Mouse (Mus musculus) CH12.LX (cell line): ENCODE results near the gene Fam135a. TPM values are rescaled to one million over a fixed set of nuclear protein-coding genes. Genes with fewer than 3 reads are reported as not detected.

Experiments
- DNase-seq: peaks from one replicate; pipeline ENCODE4 v3.0.0-alpha.2; 2013; ENCODE audit errors: extremely low read depth
- H3K27ac ChIP-seq: 2 replicates; pipeline ENCODE4 v1.5.1; 2012; ENCODE audit warnings: low read depth, mild to moderate bottlenecking, control low read depth, moderate library complexity; ENCODE audit not compliant: insufficient read depth
- H3K27me3 ChIP-seq: replicated peaks from 2 replicates; pipeline ENCODE3; 2012; ENCODE audit warnings: inconsistent platforms
- H3K36me3 ChIP-seq, 2 experiments: replicated peaks in 1 of 2; 2 replicates each; pipeline versions ENCODE3 to v1.6.1; 2012; ENCODE audit warnings: inconsistent platforms in 1 of 2, low read length in 1 of 2, mild to moderate bottlenecking in 1 of 2, mixed read lengths in 1 of 2, moderate library complexity in 1 of 2; ENCODE audit not compliant: control insufficient read depth in 1 of 2, insufficient read depth in 1 of 2
- H3K4me1 ChIP-seq, 2 experiments: 2 replicates each; pipeline ENCODE4 v1.6.1; 2012; ENCODE audit warnings: inconsistent platforms in 1 of 2, moderate library complexity in 1 of 2; ENCODE audit not compliant: insufficient read depth in 2 of 2, control insufficient read depth in 1 of 2
- H3K4me2 ChIP-seq: 2 replicates; pipeline ENCODE4 v1.6.1; 2012; ENCODE audit warnings: low read depth, mild to moderate bottlenecking, control low read depth; ENCODE audit not compliant: poor library complexity, insufficient read depth, severe bottlenecking
- H3K4me3 ChIP-seq, 3 experiments: fragments of 150-350 bp in 1 of 3; sonication (generic) in 1 of 3; replicated peaks in 1 of 3; 2 replicates each; pipeline versions ENCODE3 to v1.5.1; 2011 to 2012; ENCODE audit warnings: low read depth in 2 of 3, low read length in 2 of 3, mild to moderate bottlenecking in 2 of 3, moderate library complexity in 2 of 3, control low read depth in 1 of 3, improper control_type of control experiment in 1 of 3, inconsistent platforms in 1 of 3, mixed read lengths in 1 of 3; ENCODE audit not compliant: poor library complexity in 1 of 3
- H3K79me2 ChIP-seq: replicated peaks from 2 replicates; pipeline ENCODE4 v1.6.1; 2012; ENCODE audit warnings: mild to moderate bottlenecking, moderate library complexity; ENCODE audit not compliant: control insufficient read depth, poor library complexity, insufficient read depth, severe bottlenecking; ENCODE audit errors: extremely low read depth
- H3K9ac ChIP-seq: 2 replicates; pipeline ENCODE4 v1.6.1; 2012; ENCODE audit warnings: low read depth, mild to moderate bottlenecking, control low read depth, moderate library complexity; ENCODE audit not compliant: insufficient read depth
- H3K9me3 ChIP-seq: replicated peaks from 2 replicates; pipeline ENCODE3; 2012; ENCODE audit warnings: low read length, inconsistent platforms, mixed read lengths
- CHD1 ChIP-seq: IDR thresholded peaks from 2 replicates; pipeline ENCODE4 v1.6.1; 2012; ENCODE audit warnings: low read depth, low read length, improper control_type of control experiment, inconsistent platforms
- CHD2 ChIP-seq: IDR thresholded peaks from 2 replicates; pipeline ENCODE4 v1.6.1; 2011; ENCODE audit warnings: low read length, improper control_type of control experiment
- CTCF ChIP-seq, 2 experiments: IDR thresholded peaks in 1 of 2; conservative IDR thresholded peaks in 1 of 2; 2 replicates each; pipeline ENCODE4 v1.5.1; 2011 to 2012; ENCODE audit warnings: low read depth in 2 of 2, low read length in 2 of 2, improper control_type of control experiment in 1 of 2, inconsistent platforms in 1 of 2, mild to moderate bottlenecking in 1 of 2, moderate library complexity in 1 of 2
- E2F4 ChIP-seq: IDR thresholded peaks from 2 replicates; pipeline ENCODE4 v1.6.1; 2011; ENCODE audit warnings: low read depth, low read length, improper control_type of control experiment; ENCODE audit not compliant: insufficient replicate concordance
- ELF1 ChIP-seq: IDR thresholded peaks from 2 replicates; pipeline ENCODE4 v1.6.1; 2014; ENCODE audit warnings: low read depth, mild to moderate bottlenecking, inconsistent platforms, low read length, improper control_type of control experiment
- EP300 ChIP-seq: IDR thresholded peaks from 2 replicates; pipeline ENCODE4 v1.6.1; 2011; ENCODE audit warnings: low read length, improper control_type of control experiment
- HCFC1 ChIP-seq: IDR thresholded peaks from 2 replicates; pipeline ENCODE4 v1.6.1; 2012; ENCODE audit warnings: low read depth, mild to moderate bottlenecking, inconsistent platforms, low read length, improper control_type of control experiment
- PAX5 ChIP-seq: IDR thresholded peaks from 2 replicates; pipeline ENCODE4 v1.6.1; 2012; ENCODE audit warnings: low read length, inconsistent platforms, mixed read lengths
- RAD21 ChIP-seq: IDR thresholded peaks from 2 replicates; pipeline ENCODE4 v1.6.1; 2011; ENCODE audit warnings: low read depth, mild to moderate bottlenecking, low read length, improper control_type of control experiment, moderate library complexity
- SIN3A ChIP-seq: IDR thresholded peaks from 2 replicates; pipeline ENCODE4 v1.6.1; 2012; ENCODE audit warnings: low read length, improper control_type of control experiment, inconsistent platforms
- SMC3 ChIP-seq: IDR thresholded peaks from 2 replicates; pipeline ENCODE4 v1.6.1; 2011; ENCODE audit warnings: low read depth, low read length, improper control_type of control experiment
- UBTF ChIP-seq: IDR thresholded peaks from 2 replicates; pipeline ENCODE4 v1.6.1; 2012; ENCODE audit warnings: low read depth, mild to moderate bottlenecking, inconsistent platforms, low read length, improper control_type of control experiment, moderate library complexity
- ZC3H11A ChIP-seq: IDR thresholded peaks from 2 replicates; pipeline ENCODE4 v1.6.1; 2012; ENCODE audit warnings: low read depth, mild to moderate bottlenecking, inconsistent platforms, low read length, improper control_type of control experiment
- ZKSCAN1 ChIP-seq: IDR thresholded peaks from 2 replicates; pipeline ENCODE4 v1.6.1; 2012; ENCODE audit warnings: low read depth, inconsistent platforms, low read length, improper control_type of control experiment, borderline replicate concordance
- ZNF384 ChIP-seq: IDR thresholded peaks from 2 replicates; pipeline ENCODE4 v1.6.1; 2012; ENCODE audit warnings: low read depth, low read length, improper control_type of control experiment, inconsistent platforms
- dilution Hi-C: fragments of 300-500 bp; cut with MboI; formaldehyde crosslinking; loops from 2 replicates; pipeline ENCODE4 v1.14.3; 2020; ENCODE audit warnings: low sequenced_read_pairs; ENCODE audit not compliant: extremely low pct_unique_long_range_greater_than_20kb, extremely low pct_ligation_motif_present
- in situ Hi-C: fragments of 300-500 bp; cut with MboI; formaldehyde crosslinking; loops from 3 replicates; pipeline ENCODE4 v1.14.3; 2019; ENCODE audit warnings: low sequenced_read_pairs, low pct_ligation_motif_present, low pct_unique_long_range_greater_than_20kb, mixed read lengths
- polyA plus RNA-seq: library from polyadenylated mRNA; unstranded; fragments of >175 nt; gene quantifications from 2 replicates; pipeline ENCODE4 v1.2.1, GENCODE M21; 2012; ENCODE audit warnings: low read depth; ENCODE audit not compliant: insufficient read length
- total RNA-seq, 2 experiments: library from RNA; depleted of rRNA; stranded (reverse); fragments of 300-350 nt in 1 of 2; fragments of >200 nt in 1 of 2; gene quantifications; 2 replicates each; pipeline ENCODE4 v1.2.3; 2012 to 2014

Fam135a gene
- total and polyA plus RNA-seq, 3 experiments, result 1.5 to 2.1 (median 2.0) TPM

- no peak overlapping the region for H3K4me3 ChIP-seq
- no peaks in the 10 kb centered on the region for H3K27me3 ChIP-seq
- no peak for DNase-seq
- peaks cover 0 to 2% of the 10 kb centered on the region in 2 experiments; a peak in 1 of 4 replicates for H3K4me1 ChIP-seq
- H3K9ac ChIP-seq, result no peak overlapping the region
- H3K9me3 ChIP-seq, result no peaks in the 10 kb centered on the region
- H3K4me2 ChIP-seq, result no peak overlapping the region
- H3K27ac ChIP-seq, result no peak overlapping the region
- no peaks in the 10 kb centered on the region for H3K36me3 ChIP-seq
- in situ Hi-C loops (loop anchor here (25.0 kb wide), 1 partner anchor 103 kb away; no protein-coding TSS in a partner anchor), dilution Hi-C loops (no loop called here)
- no peaks in the 10 kb centered on the region for H3K79me2 ChIP-seq
- TF ChIP-seq E2F4 (no peak), ZKSCAN1 (no peak), SIN3A (no peak), UBTF (no peak), ZNF384 (no peak), CHD1 (no peak), CHD2 (no peak), PAX5 (no peak), HCFC1 (no peak), EP300 (no peak)
Observed at GRCm38 (mm10) chr1:24140555-24140954, 40.4 kb upstream of the Fam135a start.

- TF ChIP-seq RAD21 (peak; percentile 80), SMC3 (peak; percentile 80), CTCF (conservative IDR thresholded peaks at IDR 0.05 in 1 of 2, IDR thresholded peaks at IDR 0.05 in 1 of 2; ENCODE audit: low read depth in 2 of 2, low read length in 2 of 2) (peak; percentile 93 to 99), ZC3H11A (peak; percentile 8; the same call in 1 of the 2 replicates), ELF1 (no peak)
- Histone ChIP-seq H3K4me1 (peaks cover 2 to 3% of the 10 kb centered on the region in 2 experiments; a peak in 1 of 4 replicates), H3K4me2 (peak overlapping the region; percentile 7), H3K9ac (peak overlapping the region; percentile 34; the same call in 1 of the 2 replicates), H3K27me3 (no peaks in the 10 kb centered on the region), H3K9me3 (no peaks in the 10 kb centered on the region), H3K27ac (no peak overlapping the region), H3K4me3 (no peak overlapping the region), H3K79me2 (no peaks in the 10 kb centered on the region), H3K36me3 (no peaks in the 10 kb centered on the region)
- in situ Hi-C loops (loop anchor here (25.0 kb wide), 1 partner anchor 100 kb away; no protein-coding TSS in a partner anchor), dilution Hi-C loops (no loop called here)
- DNase-seq, result peak; percentile 70
Observed at GRCm38 (mm10) chr1:24137133-24137532, 37.0 kb upstream of the Fam135a start.
